In the genomic region with DNA sequence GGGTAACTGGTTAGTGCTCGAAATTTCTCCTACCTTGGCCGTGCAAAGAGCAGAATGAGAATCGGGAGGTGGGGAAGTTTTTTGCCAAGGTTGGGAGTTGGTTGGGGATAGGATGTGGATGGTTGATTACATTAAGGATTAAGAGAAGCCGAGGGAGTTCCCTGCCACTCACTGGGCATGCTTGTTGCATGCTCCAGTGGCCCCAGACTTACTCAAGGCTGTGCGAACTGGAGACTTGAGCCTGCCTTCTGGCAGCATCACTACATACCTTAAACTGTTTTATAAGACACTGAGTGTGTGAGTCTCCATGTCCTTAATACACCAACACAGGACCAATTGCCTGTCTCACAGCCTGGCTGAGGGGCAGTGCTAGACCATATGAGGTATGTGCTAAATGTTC, we compare ENCODE assay signal across 30 mouse cellular contexts.
"Had no signal": no experiment of that assay in that cellular context is flagged by ENCODE, and none has a peak within 500 bp of the region (broad histone marks: within the 10 kb centered on the region; RNA-seq: fewer than 3 reads in every experiment).

No protein-coding gene starts in this region.

- H3K4me3 ChIP-seq: limb, embryonic 10.5 days; limb, embryonic 12.5 days; limb, embryonic 13.5 days; limb, embryonic 15.5 days; liver, embryonic 12.5 days; liver, embryonic 13.5 days; liver, embryonic 15.5 days; lung, embryonic 15.5 days; megakaryocyte, embryonic 14.5 days; midbrain, embryonic 10.5 days; midbrain, embryonic 12.5 days; midbrain, embryonic 13.5 days; midbrain, embryonic 15.5 days; myocyte; neural tube, embryonic 12.5 days had no signal

- H3K9ac ChIP-seq: limb, embryonic 12.5 days; limb, embryonic 13.5 days; limb, embryonic 15.5 days; liver, embryonic 12.5 days; liver, embryonic 13.5 days; liver, embryonic 14.5 days; liver, embryonic 15.5 days; liver, postnatal 0 days; lung, embryonic 14.5 days; lung, embryonic 15.5 days; midbrain, embryonic 12.5 days; midbrain, embryonic 13.5 days; midbrain, embryonic 15.5 days; neural tube, embryonic 12.5 days had no signal

- H3K4me2 ChIP-seq: limb, embryonic 12.5 days; limb, embryonic 13.5 days; limb, embryonic 15.5 days; liver, embryonic 11.5 days; liver, embryonic 12.5 days; liver, embryonic 13.5 days; liver, embryonic 15.5 days; lung, embryonic 14.5 days; lung, embryonic 15.5 days; midbrain, embryonic 12.5 days; midbrain, embryonic 13.5 days; midbrain, embryonic 15.5 days; neural tube, embryonic 12.5 days had no signal

- H3K27ac ChIP-seq: limb, embryonic 10.5 days; limb, embryonic 12.5 days; limb, embryonic 13.5 days; limb, embryonic 15.5 days; liver, embryonic 12.5 days; liver, embryonic 13.5 days; liver, embryonic 14.5 days; liver, embryonic 15.5 days; lung, embryonic 15.5 days; macrophage; midbrain, embryonic 10.5 days; midbrain, embryonic 12.5 days; midbrain, embryonic 13.5 days; midbrain, embryonic 15.5 days; neural tube, embryonic 12.5 days had no signal

- H3K9me3 ChIP-seq: limb, embryonic 10.5 days; limb, embryonic 12.5 days; limb, embryonic 13.5 days; limb, embryonic 15.5 days; liver, embryonic 12.5 days; liver, embryonic 13.5 days; liver, embryonic 15.5 days; lung, embryonic 15.5 days; megakaryocyte, embryonic 14.5 days; midbrain, embryonic 10.5 days; midbrain, embryonic 12.5 days; midbrain, embryonic 13.5 days; midbrain, embryonic 15.5 days; neural tube, embryonic 12.5 days had no signal

- H3K36me3 ChIP-seq: limb, embryonic 10.5 days; limb, embryonic 12.5 days; limb, embryonic 13.5 days; limb, embryonic 15.5 days; liver, embryonic 12.5 days; liver, embryonic 13.5 days; liver, embryonic 15.5 days; lung, embryonic 15.5 days; midbrain, embryonic 10.5 days; midbrain, embryonic 12.5 days; midbrain, embryonic 13.5 days; midbrain, embryonic 15.5 days; neural tube, embryonic 12.5 days had no signal

- ATAC-seq: liver, embryonic 12.5 days; liver, postnatal 0 days; lung, postnatal 0 days; midbrain, embryonic 13.5 days; midbrain, embryonic 15.5 days; midbrain, embryonic 16.5 days had no signal

- H3K4me1 ChIP-seq: limb, embryonic 10.5 days; limb, embryonic 12.5 days; liver, embryonic 12.5 days; liver, embryonic 13.5 days; liver, embryonic 15.5 days; lung, embryonic 15.5 days; megakaryocyte, embryonic 14.5 days; midbrain, embryonic 13.5 days; midbrain, embryonic 15.5 days; neural tube, embryonic 12.5 days had no signal

- H3K27me3 ChIP-seq: limb, embryonic 12.5 days; limb, embryonic 13.5 days; limb, embryonic 15.5 days; liver, embryonic 12.5 days; liver, embryonic 13.5 days; liver, embryonic 15.5 days; lung, embryonic 15.5 days; megakaryocyte, embryonic 14.5 days; midbrain, embryonic 12.5 days; midbrain, embryonic 13.5 days; midbrain, embryonic 15.5 days; neural tube, embryonic 12.5 days had no signal

- DNase-seq: left cerebral cortex, postnatal 4 days; liver; liver, embryonic 13.5 days; liver, postnatal 0 days; lung, adult 18-20 months; lung, adult 2 months; lung, embryonic 14.5 days; lung, postnatal 10 days; lung, postnatal 14 days; lung, postnatal 36 days; lung, postnatal 4 days had no signal
